In genomic region chr12:35514671-35515070, GRCm38 (mm10) we compare ENCODE assay signal across 21 mouse cellular contexts.
"Had no signal": no experiment of that assay in that cellular context is flagged by ENCODE, and none has a peak within 500 bp of the region (broad histone marks: within the 10 kb centered on the region; RNA-seq: fewer than 3 reads in every experiment).

No protein-coding gene starts in this region.

- DNase-seq: gastrocnemius, postnatal 14 days; gastrocnemius, postnatal 36 days; heart, adult 18-20 months; heart, postnatal 10 days; kidney, adult 11 months; kidney, adult 8-10 months; kidney, postnatal 14 days; kidney, postnatal 36 days; layer of hippocampus, adult 9-11 months; layer of hippocampus, postnatal 36 days; liver had no signal

- H3K9ac ChIP-seq: heart, embryonic 12.5 days; hindbrain, embryonic 13.5 days; hindbrain, embryonic 15.5 days; limb, embryonic 12.5 days had no signal

- ATAC-seq: hindbrain, postnatal 0 days; intestine, embryonic 16.5 days had no signal

- H3K27ac ChIP-seq: heart, embryonic 10.5 days; hindbrain, embryonic 13.5 days; hindbrain, embryonic 15.5 days; hindbrain, postnatal 0 days; kidney, postnatal 0 days; limb, embryonic 10.5 days; limb, embryonic 12.5 days had no signal

- H3K9me3 ChIP-seq: heart, embryonic 10.5 days; heart, embryonic 12.5 days; hindbrain, embryonic 13.5 days; hindbrain, embryonic 15.5 days; limb, embryonic 10.5 days; limb, embryonic 12.5 days had no signal

- H3K27me3 ChIP-seq: heart, embryonic 12.5 days; hindbrain, embryonic 13.5 days; hindbrain, embryonic 15.5 days; limb, embryonic 12.5 days had no signal

- H3K4me3 ChIP-seq: heart, embryonic 10.5 days; heart, embryonic 12.5 days; hindbrain, embryonic 13.5 days; hindbrain, embryonic 15.5 days; limb, embryonic 10.5 days; limb, embryonic 12.5 days had no signal

- H3K36me3 ChIP-seq: heart, embryonic 10.5 days; heart, embryonic 12.5 days; hindbrain, embryonic 13.5 days; limb, embryonic 10.5 days; limb, embryonic 12.5 days had no signal

- H3K4me2 ChIP-seq: heart, embryonic 12.5 days; hindbrain, embryonic 13.5 days; hindbrain, embryonic 15.5 days; limb, embryonic 12.5 days; liver, embryonic 11.5 days had no signal

- H3K4me1 ChIP-seq: heart, embryonic 10.5 days; heart, embryonic 12.5 days; hindbrain, embryonic 13.5 days; hindbrain, embryonic 15.5 days; limb, embryonic 10.5 days; limb, embryonic 12.5 days had no signal
